Mouse (Mus musculus) B cell, adult 67 days (primary cell): ENCODE measurements around the gene Htt. TPM values are rescaled to one million over a fixed set of nuclear protein-coding genes. Genes with fewer than 3 reads are reported as not detected.

ENCODE experiments used
- total RNA-seq, 2 experiments: library from RNA; stranded (reverse); gene quantifications; 4 replicates each; pipeline ENCODE4 v1.2.4; 2023

Gene Htt
- 10 to 100 TPM; 54.6 to 58.2 TPM for total RNA-seq

DNA sequence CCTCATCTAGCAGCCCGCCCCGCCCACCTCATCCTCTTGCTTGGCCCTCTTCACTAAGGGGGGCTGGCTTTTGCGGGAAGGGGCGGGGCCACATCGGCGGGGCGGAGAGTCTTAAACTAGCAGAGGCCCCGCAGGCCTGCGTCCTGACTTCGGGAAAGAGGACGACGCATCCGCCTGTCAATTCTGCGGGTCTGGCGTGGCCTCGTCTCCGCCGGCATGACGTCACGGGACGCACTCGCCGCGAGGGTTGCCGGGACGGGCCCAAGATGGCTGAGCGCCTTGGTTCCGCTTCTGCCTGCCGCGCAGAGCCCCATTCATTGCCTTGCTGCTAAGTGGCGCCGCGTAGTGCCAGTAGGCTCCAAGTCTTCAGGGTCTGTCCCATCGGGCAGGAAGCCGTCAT lies at the start of gene Htt:
Gene Htt, plus strand, starts transcription at position 232 of the 400 bp plus-strand sequence.

DNA sequence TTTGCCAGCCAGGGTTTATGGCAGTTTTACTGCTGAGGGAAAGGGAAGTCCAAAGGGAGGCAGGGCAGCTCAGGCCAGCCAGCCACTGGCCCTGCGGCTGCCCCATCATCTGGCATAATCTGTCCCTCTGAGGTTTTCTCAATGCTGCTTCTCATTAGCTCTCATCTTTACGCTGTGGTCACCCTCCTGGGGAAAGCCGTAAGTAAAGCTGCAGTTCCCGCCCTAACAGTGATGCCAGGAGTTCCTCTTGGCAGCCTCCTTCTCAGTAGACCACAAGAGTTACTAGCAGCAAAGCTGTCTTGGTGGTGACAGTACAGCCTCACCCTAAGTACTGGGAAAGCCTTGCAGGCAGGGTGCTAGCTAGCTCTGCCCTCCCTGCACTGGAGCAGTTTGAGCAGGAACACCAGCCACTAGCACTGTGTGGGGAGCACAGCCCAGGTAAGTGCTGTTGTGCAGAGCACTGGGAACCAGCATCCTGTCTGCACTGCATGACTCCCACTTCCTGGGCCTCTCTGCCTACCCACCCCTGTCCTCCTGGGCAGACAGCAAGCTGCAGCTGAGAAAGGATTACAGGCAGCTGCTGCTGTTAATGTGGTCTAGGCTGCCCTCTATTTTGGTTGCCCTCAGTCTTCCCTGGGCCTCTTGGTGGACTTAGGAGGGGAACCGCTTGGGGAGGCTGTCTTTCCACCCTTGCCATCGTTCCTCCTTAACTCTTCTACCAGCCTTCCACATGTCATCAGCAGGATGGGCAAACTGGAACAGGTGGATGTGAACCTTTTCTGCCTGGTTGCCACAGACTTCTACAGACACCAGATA lies 146.6 kb downstream of the Htt start, which contains the start of gene Msantd1:
Gene Msantd1, plus strand, starts transcription at position 103 of the 816 bp plus-strand sequence.

DNA sequence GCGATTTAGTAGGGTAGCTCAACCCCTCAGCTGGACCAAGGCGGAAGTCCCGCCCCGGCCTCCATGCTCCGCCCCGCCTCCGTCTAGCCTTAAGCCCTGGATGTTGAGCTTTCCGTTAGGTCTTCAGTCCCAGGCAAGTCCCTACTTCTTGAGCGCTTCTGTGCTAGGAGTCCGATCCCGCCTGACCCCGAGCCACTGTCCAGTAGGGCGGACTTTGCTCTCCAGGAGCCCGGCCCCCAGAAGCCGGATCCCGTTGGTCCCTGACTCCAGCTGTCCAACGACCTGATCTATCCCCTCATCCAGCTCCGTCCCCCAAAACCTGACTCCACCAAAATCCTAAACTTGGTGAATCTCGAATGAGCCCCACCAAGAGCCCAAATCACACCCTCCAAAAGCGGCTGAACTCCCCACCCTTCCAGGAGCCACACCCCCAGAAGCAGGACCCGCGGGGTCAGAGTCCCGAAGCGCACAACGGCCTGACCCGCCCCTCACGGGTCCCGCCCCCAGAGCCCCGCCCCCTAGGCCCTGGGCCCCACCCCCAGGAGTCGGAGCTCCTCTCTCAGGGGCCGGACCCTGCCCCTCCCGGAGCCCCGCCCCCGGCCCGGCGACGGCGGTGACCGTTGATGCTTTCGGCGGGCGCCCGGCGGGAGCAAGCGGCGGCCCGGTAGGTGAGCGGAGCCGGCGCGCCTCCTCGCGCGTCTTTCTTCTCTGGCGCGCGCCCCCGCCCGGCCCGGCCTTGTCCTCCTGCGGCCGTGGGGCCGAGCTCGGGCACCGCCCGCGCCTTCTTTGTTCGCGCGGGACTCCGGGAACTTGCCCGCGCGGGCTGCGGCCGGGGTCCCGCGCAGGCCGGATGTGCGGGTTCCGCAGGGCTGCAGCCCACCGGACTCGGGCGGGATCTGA lies 187.6 kb downstream of the Htt start, which contains the start of gene Rgs12:
Gene Rgs12, plus strand, starts transcription at position 585 of the 900 bp plus-strand sequence.

Other genes with a start within 250 kb of the Htt start
- 10 to 100 TPM; 32.9 to 38.5 TPM for gene Tnip2, start 247.7 kb upstream of the Htt start, total RNA-seq
- gene Sh3bp2, start 235.9 kb upstream of the Htt start, total RNA-seq, result 100 to 1,000 TPM; 119 to 137 TPM
- 100 to 1,000 TPM; 296 to 301 TPM for gene Add1, start 188.1 kb upstream of the Htt start, total RNA-seq
- gene Mfsd10, start 124.5 kb upstream of the Htt start, total RNA-seq, result 10 to 100 TPM; 54.7 to 57.6 TPM
- 10 to 100 TPM; 32.4 to 35.1 TPM for gene Nop14, start 101.6 kb upstream of the Htt start, total RNA-seq
- gene Grk4, start 101.4 kb upstream of the Htt start, total RNA-seq, result 1 to 10 TPM; 3.6 to 5.8 TPM
- gene Msantd1, start 146.3 kb downstream of the Htt start, total RNA-seq, result 1 to 10 TPM; 3.2 to 3.3 TPM
- gene Rgs12, start 187.7 kb downstream of the Htt start, total RNA-seq, result 1 to 10 TPM; 4.1 to 7.1 TPM